Mouse (Mus musculus) MEL (cell line): ENCODE results near the gene Mical3. TPM values are rescaled to one million over a fixed set of nuclear protein-coding genes. Genes with fewer than 3 reads are reported as not detected.

Experiments used
- DNase-seq: peaks from one replicate; pipeline ENCODE4 v3.0.0; 2011; ENCODE audit warnings: low read depth, low spot score
- H3K27ac ChIP-seq: 2 replicates; pipeline ENCODE4 v1.5.1; 2012; ENCODE audit warnings: low read depth, mild to moderate bottlenecking, control low read depth, low read length, moderate library complexity; ENCODE audit not compliant: control insufficient read depth
- H3K27me3 ChIP-seq, 2 experiments: fragments of 150-350 bp in 1 of 2; sonication (generic) in 1 of 2; 2 replicates each; pipeline ENCODE4 v1.6.1; 2012; ENCODE audit warnings: low read length in 2 of 2, mild to moderate bottlenecking in 2 of 2, improper control_type of control experiment in 1 of 2, moderate library complexity in 1 of 2; ENCODE audit not compliant: insufficient read depth in 2 of 2, control insufficient read depth in 1 of 2
- H3K36me3 ChIP-seq, 2 experiments: 2 replicates each; pipeline ENCODE4 v1.6.1; 2012 to 2014; ENCODE audit warnings: low read length in 2 of 2, improper control_type of control experiment in 1 of 2, inconsistent platforms in 1 of 2, mild to moderate bottlenecking in 1 of 2; ENCODE audit not compliant: insufficient read depth in 2 of 2, control insufficient read depth in 1 of 2
- H3K4me1 ChIP-seq, 2 experiments: fragments of 150-350 bp in 1 of 2; sonication (generic) in 1 of 2; 2 replicates each; pipeline ENCODE4 v1.6.1; 2012; ENCODE audit warnings: low read length in 2 of 2, improper control_type of control experiment in 1 of 2, mild to moderate bottlenecking in 1 of 2; ENCODE audit not compliant: insufficient read depth in 2 of 2, control insufficient read depth in 1 of 2
- H3K4me3 ChIP-seq, 2 experiments: fragments of 150-350 bp in 1 of 2; sonication (generic) in 1 of 2; 2 replicates each; pipeline ENCODE4 v1.5.1; 2012; ENCODE audit warnings: low read depth in 2 of 2, low read length in 2 of 2, mild to moderate bottlenecking in 2 of 2, moderate library complexity in 2 of 2, control low read depth in 1 of 2, improper control_type of control experiment in 1 of 2; ENCODE audit not compliant: control insufficient read depth in 1 of 2, insufficient read depth in 1 of 2
- H3K79me2 ChIP-seq: 2 replicates; pipeline ENCODE4 v1.6.1; 2012; ENCODE audit warnings: mild to moderate bottlenecking, low read length, moderate library complexity; ENCODE audit not compliant: control insufficient read depth, poor library complexity, insufficient read depth
- H3K9ac ChIP-seq: 2 replicates; pipeline ENCODE4 v1.6.1; 2012; ENCODE audit warnings: low read depth, mild to moderate bottlenecking, control low read depth, low read length, moderate library complexity; ENCODE audit not compliant: control insufficient read depth, poor library complexity, severe bottlenecking
- H3K9me3 ChIP-seq: fragments of 150-350 bp; sonication (generic); replicated peaks from 2 replicates; pipeline ENCODE4 v1.6.1; 2012; ENCODE audit warnings: mild to moderate bottlenecking, low read length, improper control_type of control experiment, moderate library complexity; ENCODE audit not compliant: insufficient read depth
- BHLHE40 ChIP-seq: IDR thresholded peaks from 2 replicates; pipeline ENCODE4 v1.6.1; 2012; ENCODE audit warnings: low read depth, mild to moderate bottlenecking, inconsistent platforms, low read length, improper control_type of control experiment, borderline replicate concordance
- CHD1 ChIP-seq: IDR thresholded peaks from 2 replicates; pipeline ENCODE4 v1.6.1; 2012; ENCODE audit warnings: low read depth, mild to moderate bottlenecking, inconsistent platforms, low read length, improper control_type of control experiment
- CHD2 ChIP-seq: IDR thresholded peaks from 2 replicates; pipeline ENCODE4 v1.6.1; 2011; ENCODE audit warnings: low read length, improper control_type of control experiment
- CTCF ChIP-seq, 3 experiments: IDR thresholded peaks in 2 of 3; conservative IDR thresholded peaks in 1 of 3; 2 replicates each; pipeline ENCODE4 v1.5.1; 2011 to 2012; ENCODE audit warnings: low read length in 3 of 3, low read depth in 2 of 3, mild to moderate bottlenecking in 2 of 3, improper control_type of control experiment in 1 of 3, inconsistent platforms in 1 of 3, mixed read lengths in 1 of 3, moderate library complexity in 1 of 3; ENCODE audit not compliant: control insufficient read depth in 1 of 3, insufficient read depth in 1 of 3, poor library complexity in 1 of 3, severe bottlenecking in 1 of 3
- ELF1 ChIP-seq: IDR thresholded peaks from 2 replicates; pipeline ENCODE4 v1.6.1; 2014; ENCODE audit warnings: low read depth, mild to moderate bottlenecking, inconsistent platforms, low read length, improper control_type of control experiment, moderate library complexity
- ETS1 ChIP-seq: IDR thresholded peaks from 2 replicates; pipeline ENCODE4 v1.6.1; 2012; ENCODE audit warnings: low read depth, mild to moderate bottlenecking, inconsistent platforms, low read length, improper control_type of control experiment, moderate library complexity
- GATA1 ChIP-seq: IDR thresholded peaks from 2 replicates; pipeline ENCODE4 v1.6.1; 2011; ENCODE audit warnings: low read depth, low read length, improper control_type of control experiment
- HCFC1 ChIP-seq: IDR thresholded peaks from 2 replicates; pipeline ENCODE4 v1.6.1; 2012; ENCODE audit warnings: low read depth, mild to moderate bottlenecking, inconsistent platforms, low read length, improper control_type of control experiment, moderate library complexity
- JUND ChIP-seq: IDR thresholded peaks from 2 replicates; pipeline ENCODE4 v1.6.1; 2011; ENCODE audit warnings: low read depth, mild to moderate bottlenecking, improper control_type of control experiment, low read length
- KAT2A ChIP-seq: conservative IDR thresholded peaks from 2 replicates; pipeline ENCODE4 v1.6.1; 2012; ENCODE audit warnings: low read depth, low read length, improper control_type of control experiment, inconsistent platforms
- MAX ChIP-seq: IDR thresholded peaks from 2 replicates; pipeline ENCODE4 v1.6.1; 2011; ENCODE audit warnings: low read length, improper control_type of control experiment
- MXI1 ChIP-seq: IDR thresholded peaks from 2 replicates; pipeline ENCODE4 v1.6.1; 2011; ENCODE audit warnings: mild to moderate bottlenecking, low read depth, low read length, improper control_type of control experiment
- MYB ChIP-seq: IDR thresholded peaks from 2 replicates; pipeline ENCODE4 v1.6.1; 2011; ENCODE audit warnings: mild to moderate bottlenecking, low read depth, low read length, improper control_type of control experiment
- MYC ChIP-seq: IDR thresholded peaks from 2 replicates; pipeline ENCODE4 v1.6.1; 2011; ENCODE audit warnings: low read depth, mild to moderate bottlenecking, low read length, improper control_type of control experiment, moderate library complexity
- NRF1 ChIP-seq: IDR thresholded peaks from 2 replicates; pipeline ENCODE4 v1.6.1; 2014; ENCODE audit warnings: low read depth, mild to moderate bottlenecking, inconsistent platforms, low read length, improper control_type of control experiment, moderate library complexity; ENCODE audit not compliant: poor library complexity, insufficient read depth, severe bottlenecking
- POLR2A ChIP-seq, 2 experiments: IDR thresholded peaks; 2 replicates each; pipeline ENCODE4 v1.6.1; 2011 to 2012; ENCODE audit warnings: low read length in 2 of 2, mild to moderate bottlenecking in 2 of 2, control low read depth in 1 of 2, improper control_type of control experiment in 1 of 2, low read depth in 1 of 2, moderate library complexity in 1 of 2; ENCODE audit not compliant: control insufficient read depth in 1 of 2, insufficient read depth in 1 of 2, poor library complexity in 1 of 2
- POLR2AphosphoS2 ChIP-seq: IDR thresholded peaks from 2 replicates; pipeline ENCODE4 v1.6.1; 2011; ENCODE audit warnings: low read length, improper control_type of control experiment
- POLR2AphosphoS5 ChIP-seq: IDR thresholded peaks from 2 replicates; pipeline ENCODE4 v1.6.1; 2012; ENCODE audit warnings: low read depth, borderline replicate concordance, mild to moderate bottlenecking, inconsistent platforms, low read length, moderate library complexity, mixed read lengths
- RAD21 ChIP-seq: IDR thresholded peaks from 2 replicates; pipeline ENCODE4 v1.6.1; 2011; ENCODE audit warnings: mild to moderate bottlenecking, low read depth, low read length, improper control_type of control experiment
- SIN3A ChIP-seq: IDR thresholded peaks from 2 replicates; pipeline ENCODE4 v1.6.1; 2012; ENCODE audit warnings: low read length, improper control_type of control experiment, inconsistent platforms
- SMC3 ChIP-seq: IDR thresholded peaks from 2 replicates; pipeline ENCODE4 v1.6.1; 2011; ENCODE audit warnings: low read depth, low read length, improper control_type of control experiment
- TBP ChIP-seq: IDR thresholded peaks from 2 replicates; pipeline ENCODE4 v1.8.0; 2011; ENCODE audit warnings: low read depth, low read length, improper control_type of control experiment
- TCF12 ChIP-seq: IDR thresholded peaks from 2 replicates; pipeline ENCODE4 v1.6.1; 2014; ENCODE audit warnings: low read depth, mild to moderate bottlenecking, inconsistent platforms, low read length, improper control_type of control experiment, moderate library complexity
- UBTF ChIP-seq: IDR thresholded peaks from 2 replicates; pipeline ENCODE4 v1.6.1; 2012; ENCODE audit warnings: low read depth, mild to moderate bottlenecking, inconsistent platforms, low read length, improper control_type of control experiment, moderate library complexity, borderline replicate concordance; ENCODE audit not compliant: insufficient read depth
- USF2 ChIP-seq, 2 experiments: IDR thresholded peaks; 2 replicates each; pipeline ENCODE4 v1.6.1; 2011 to 2012; ENCODE audit warnings: improper control_type of control experiment in 2 of 2, low read length in 2 of 2, borderline replicate concordance in 1 of 2, inconsistent platforms in 1 of 2, low read depth in 1 of 2, mild to moderate bottlenecking in 1 of 2; ENCODE audit not compliant: insufficient read depth in 1 of 2
- ZC3H11A ChIP-seq: IDR thresholded peaks from 2 replicates; pipeline ENCODE4 v1.6.1; 2012; ENCODE audit warnings: low read depth, mild to moderate bottlenecking, inconsistent platforms, low read length, improper control_type of control experiment
- ZMIZ1 ChIP-seq: IDR thresholded peaks from 2 replicates; pipeline ENCODE4 v1.6.1; 2012; ENCODE audit warnings: low read depth, mild to moderate bottlenecking, inconsistent platforms, low read length, improper control_type of control experiment, moderate library complexity
- ZNF384 ChIP-seq: IDR thresholded peaks from 2 replicates; pipeline ENCODE4 v1.6.1; 2012; ENCODE audit warnings: low read depth, mild to moderate bottlenecking, inconsistent platforms, low read length, improper control_type of control experiment
- polyA plus RNA-seq, 2 experiments: library from polyadenylated mRNA; stranded (reverse) in 1 of 2; unstranded in 1 of 2; fragments of >175 nt in 1 of 2; fragments of >200 nt in 1 of 2; gene quantifications; 2 replicates each; pipeline versions ENCODE4 v1.2.1 to v1.2.4; 2012; ENCODE audit warnings: low replicate concordance in 2 of 2, low read depth in 1 of 2; ENCODE audit not compliant: insufficient read length in 2 of 2, insufficient read depth in 1 of 2, missing spikeins in 1 of 2
- total RNA-seq: library from RNA; depleted of rRNA; stranded (reverse); fragments of 300-350 nt; gene quantifications from 2 replicates; pipeline ENCODE4 v1.2.3, GENCODE M21; 2012

Gene Mical3
- total and polyA plus RNA-seq, 3 experiments, result 19.8 to 125 (median 31.4) TPM

- H3K27ac ChIP-seq, result peak overlapping the region; percentile 85
- H3K27me3 ChIP-seq, result no peaks in the 10 kb centered on the region
- peak overlapping the region; percentile 88 to 99 for H3K4me3 ChIP-seq
- peaks cover 0 to 51% of the 10 kb centered on the region in 2 experiments; a peak in 2 of 4 replicates for H3K36me3 ChIP-seq
- peak overlapping the region; percentile 90 for H3K9ac ChIP-seq
- TF ChIP-seq NRF1 (no peak), CTCF (IDR thresholded peaks at IDR 0.05 in 2 of 3, conservative IDR thresholded peaks at IDR 0.05 in 1 of 3; ENCODE audit: control insufficient read depth in 1 of 3, insufficient read depth in 1 of 3, low read depth in 2 of 3, low read length in 3 of 3, poor library complexity in 1 of 3, severe bottlenecking in 1 of 3) (peak; percentile 31 to 54 (median 35); a peak in 4 of 6 replicates), MYC (0 out of 2 replicates have a peak, but pooled peaks have one; percentile 1), GATA1 (no peak), HCFC1 (no peak), RAD21 (peak; percentile 40), KAT2A (no peak), ZC3H11A (no peak), ZMIZ1 (no peak), ELF1 (no peak), POLR2A (IDR thresholded peaks at IDR 0.05; ENCODE audit: control insufficient read depth in 1 of 2, insufficient read depth in 1 of 2, low read depth in 1 of 2, low read length in 2 of 2, poor library complexity in 1 of 2) (peak in 1 of 2 experiments; percentile 50; a peak in 1 of 4 replicates), ETS1 (0 out of 2 replicates have a peak, but pooled peaks have one; percentile 9), MYB (peak; percentile 61; the same call in 1 of the 2 replicates), TBP (0 out of 2 replicates have a peak, but pooled peaks have one; percentile 10), POLR2AphosphoS2 (no peak)
- H3K4me1 ChIP-seq, result peaks cover 24 to 62% of the 10 kb centered on the region in 2 experiments
- DNase-seq, result peak; percentile 87
- H3K9me3 ChIP-seq, result no peaks in the 10 kb centered on the region
- H3K79me2 ChIP-seq, result peaks cover 21% of the 10 kb centered on the region
Measured at GRCm38 (mm10) chr6:120914911-120915648, 215.7 kb downstream of the Mical3 start.

- peak overlapping the region; percentile 53 for H3K9ac ChIP-seq
- peak overlapping the region; percentile 17 to 88; a peak in 2 of 4 replicates for H3K4me3 ChIP-seq
- DNase-seq, result peak; percentile 71
- no peaks in the 10 kb centered on the region for H3K27me3 ChIP-seq
- peaks cover 0 to 56% of the 10 kb centered on the region in 2 experiments; a peak in 2 of 4 replicates for H3K36me3 ChIP-seq
- no peaks in the 10 kb centered on the region for H3K9me3 ChIP-seq
- H3K27ac ChIP-seq, result peak overlapping the region; percentile 85
- peaks cover 21% of the 10 kb centered on the region for H3K79me2 ChIP-seq
- peaks cover 26 to 66% of the 10 kb centered on the region in 2 experiments for H3K4me1 ChIP-seq
- TF ChIP-seq USF2 (IDR thresholded peaks at IDR 0.05; ENCODE audit: borderline replicate concordance in 1 of 2, insufficient read depth in 1 of 2, low read depth in 1 of 2, low read length in 2 of 2) (no peak), MAX (0 out of 2 replicates have a peak, but pooled peaks have one; percentile 34), MXI1 (peak; percentile 54; the same call in 1 of the 2 replicates), JUND (no peak), ZC3H11A (no peak), MYB (peak; percentile 63), TBP (peak; percentile 29; the same call in 1 of the 2 replicates), KAT2A (no peak), SIN3A (peak; percentile 31; the same call in 1 of the 2 replicates), POLR2AphosphoS5 (no peak), UBTF (no peak), CHD2 (no peak), CTCF (IDR thresholded peaks at IDR 0.05 in 2 of 3, conservative IDR thresholded peaks at IDR 0.05 in 1 of 3; ENCODE audit: control insufficient read depth in 1 of 3, insufficient read depth in 1 of 3, low read depth in 2 of 3, low read length in 3 of 3, poor library complexity in 1 of 3, severe bottlenecking in 1 of 3) (no peak), TCF12 (peak; percentile 89), BHLHE40 (no peak), ETS1 (peak; percentile 80), CHD1 (no peak), ZNF384 (no peak), SMC3 (no peak), ZMIZ1 (no peak), POLR2AphosphoS2 (no peak)
Measured at GRCm38 (mm10) chr6:120914533-120914910, 216.3 kb downstream of the Mical3 start.
